Mouse (Mus musculus): ENCODE results near the gene Hoxc10. TPM values are rescaled to one million over a fixed set of nuclear protein-coding genes. Genes with fewer than 3 reads are reported as not detected.

Hoxc10 gene
- polyA plus RNA-seq, 1 experiment, result 0.73 TPM

DNA sequence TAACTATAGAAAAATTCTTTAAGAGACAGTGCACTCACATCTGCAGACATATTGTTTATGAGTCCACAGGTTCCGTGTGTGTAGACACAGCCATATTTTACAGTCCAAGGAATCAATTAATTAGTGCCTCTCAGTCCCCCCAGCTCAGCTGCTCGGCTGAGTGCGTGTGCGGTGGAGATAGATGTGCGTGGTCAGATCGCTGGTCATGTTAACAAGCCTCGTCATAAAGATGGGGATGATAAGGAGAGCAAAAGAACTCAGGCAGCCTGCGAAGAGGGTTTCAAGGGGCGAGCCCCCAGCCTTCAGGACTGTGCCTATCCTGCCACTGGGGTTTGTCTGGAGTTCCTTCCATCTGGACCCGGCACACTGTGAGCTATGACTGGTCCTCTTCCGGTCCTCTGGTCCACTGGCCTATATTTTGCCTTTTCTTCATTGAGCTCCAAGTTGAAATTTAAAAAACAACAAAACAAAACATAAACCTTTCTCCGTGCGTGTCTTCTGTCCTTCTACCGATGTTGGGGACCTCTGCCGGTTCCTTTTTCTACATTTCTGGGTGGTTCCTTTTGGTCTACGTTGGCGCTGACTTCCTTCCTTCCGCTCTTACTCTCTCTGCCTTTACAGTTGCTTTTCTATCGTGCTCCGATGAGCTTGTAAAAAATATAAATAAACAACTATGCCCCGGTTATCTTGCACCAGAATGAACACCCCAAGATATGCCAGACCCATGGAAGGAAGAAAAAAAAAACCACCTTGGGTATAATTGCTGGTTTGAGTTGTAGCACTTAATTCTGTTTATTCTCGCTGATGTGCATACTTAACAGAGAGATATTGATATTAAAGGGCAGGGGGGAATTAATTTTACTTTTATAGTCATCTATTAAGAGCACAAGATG is 21.2 kb upstream of the Hoxc10 start:
- no peak for DNase-seq (ENCODE audit: low read depth)

DNA sequence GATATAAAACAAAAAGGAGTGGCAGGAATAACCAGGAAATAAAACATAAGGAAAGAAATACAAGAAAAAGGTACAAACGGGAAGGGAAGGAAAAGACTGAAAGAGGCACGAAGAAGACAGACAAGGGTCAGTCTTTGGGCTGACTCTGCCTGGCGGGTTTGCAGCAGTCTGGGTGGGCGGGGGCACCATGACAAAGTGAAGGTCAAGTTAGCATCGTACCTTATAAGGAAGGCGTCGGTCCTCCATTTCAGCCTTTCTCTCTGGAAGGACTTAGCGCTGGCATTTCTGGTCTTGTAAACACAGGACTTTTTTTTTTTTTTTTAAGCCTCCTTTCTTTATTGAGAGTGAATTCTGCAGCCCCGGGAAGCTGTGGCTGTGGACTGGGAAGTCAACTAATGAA is 19.3 kb upstream of the Hoxc10 start:
- DNase-seq (ENCODE audit: low read depth), result no peak

GRCm38 (mm10) chr15:102948842-102949241 is 17.8 kb upstream of the Hoxc10 start:
- no peak for DNase-seq (ENCODE audit: low read depth)

DNA sequence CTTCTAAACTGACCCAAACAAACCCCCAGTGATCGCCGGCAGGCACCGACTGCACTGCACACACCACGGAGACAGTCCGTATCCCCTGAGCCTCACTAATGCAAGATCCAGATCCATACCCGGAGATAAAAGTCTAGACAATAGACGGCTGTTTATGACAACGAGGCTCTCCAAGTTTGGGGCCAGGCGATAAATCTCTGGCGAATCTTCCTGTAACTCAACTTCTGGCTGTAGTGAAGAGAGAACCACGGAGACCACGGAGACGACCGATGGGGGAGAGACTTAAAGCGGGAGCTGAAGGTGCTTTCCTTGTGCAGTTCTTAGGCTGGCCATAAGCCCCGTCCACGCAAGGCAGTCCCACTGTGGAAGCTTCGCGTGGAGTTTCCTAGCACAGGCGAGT is 16.9 kb upstream of the Hoxc10 start:
- no peak for DNase-seq (ENCODE audit: low read depth)

DNA sequence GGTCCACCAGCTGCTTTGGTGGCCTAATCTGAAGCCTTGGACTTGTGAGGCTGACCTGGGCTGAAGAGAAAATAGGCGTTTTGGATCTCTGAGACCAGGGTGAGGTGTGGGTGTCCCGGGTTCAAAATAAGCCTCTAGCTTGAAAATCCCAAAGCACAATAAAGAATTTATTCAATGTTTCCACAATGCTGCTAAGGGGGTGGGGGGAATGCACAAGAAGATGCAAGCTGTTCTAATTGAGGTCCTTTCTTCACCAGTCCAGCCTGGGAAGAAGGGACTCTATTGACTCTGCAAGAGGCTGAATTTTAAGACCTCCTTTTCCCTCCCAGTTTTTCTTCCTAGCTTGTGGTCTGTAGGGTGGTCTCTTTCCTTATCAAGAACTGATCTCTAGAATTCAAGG is 15.7 kb upstream of the Hoxc10 start:
- DNase-seq (ENCODE audit: low read depth), result no peak

- no peak for DNase-seq (ENCODE audit: low read depth)
These were observed 13.0 kb upstream of the Hoxc10 start for GRCm38 (mm10) chr15:102953561-102953960.

DNA sequence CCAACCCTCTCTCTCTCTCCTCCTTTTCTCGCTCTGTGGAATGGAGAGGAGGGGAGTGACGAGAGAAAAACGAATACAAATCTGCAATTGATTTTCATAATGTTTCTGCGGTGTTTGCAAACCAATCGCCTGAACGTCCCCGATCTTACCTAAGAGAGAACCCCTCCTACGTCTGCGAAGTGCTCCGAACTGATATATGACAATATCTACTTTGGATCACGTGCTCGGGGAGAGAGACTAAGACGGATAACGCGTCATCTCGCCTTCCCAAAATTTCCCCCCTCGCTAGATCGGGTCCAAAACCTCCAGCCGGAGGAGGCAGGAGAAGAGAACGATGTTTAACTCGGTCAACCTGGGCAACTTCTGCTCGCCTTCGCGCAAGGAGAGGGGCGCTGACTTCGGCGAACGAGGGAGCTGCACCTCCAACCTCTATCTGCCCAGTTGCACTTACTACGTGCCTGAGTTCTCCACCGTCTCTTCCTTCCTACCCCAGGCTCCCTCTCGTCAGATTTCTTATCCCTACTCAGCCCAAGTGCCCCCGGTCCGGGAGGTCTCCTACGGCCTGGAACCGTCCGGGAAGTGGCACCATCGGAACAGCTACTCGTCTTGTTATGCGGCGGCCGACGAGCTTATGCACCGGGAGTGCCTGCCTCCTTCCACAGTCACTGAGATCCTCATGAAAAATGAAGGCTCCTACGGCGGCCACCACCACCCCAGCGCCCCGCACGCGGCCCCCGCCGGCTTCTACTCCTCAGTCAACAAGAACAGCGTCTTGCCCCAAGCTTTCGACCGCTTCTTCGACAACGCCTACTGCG is 12.2 kb upstream of the Hoxc10 start, which contains the start of gene Hoxc11:
Gene Hoxc11, plus strand, starts transcription at position 236 of the 815 bp plus-strand sequence.
- DNase-seq (ENCODE audit: low read depth), result no peak

DNA sequence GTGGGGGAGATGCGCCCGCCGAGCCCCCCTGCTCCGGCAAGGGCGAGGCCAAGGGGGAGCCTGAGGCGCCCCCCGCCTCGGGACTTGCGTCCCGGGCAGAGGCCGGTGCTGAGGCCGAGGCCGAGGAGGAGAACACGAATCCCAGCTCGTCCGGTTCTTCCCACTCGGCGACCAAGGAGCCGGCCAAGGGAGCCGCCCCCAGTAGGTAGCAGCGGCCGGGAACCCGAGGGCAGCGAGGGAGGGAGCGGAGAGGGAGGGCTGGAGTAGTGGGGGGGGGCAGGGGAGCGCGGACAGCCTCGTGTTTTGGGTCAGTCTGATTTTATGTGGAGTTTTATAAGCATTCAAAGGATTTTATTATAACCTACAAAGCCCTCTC is 11.6 kb upstream of the Hoxc10 start:
- no peak for DNase-seq (ENCODE audit: low read depth)

DNA sequence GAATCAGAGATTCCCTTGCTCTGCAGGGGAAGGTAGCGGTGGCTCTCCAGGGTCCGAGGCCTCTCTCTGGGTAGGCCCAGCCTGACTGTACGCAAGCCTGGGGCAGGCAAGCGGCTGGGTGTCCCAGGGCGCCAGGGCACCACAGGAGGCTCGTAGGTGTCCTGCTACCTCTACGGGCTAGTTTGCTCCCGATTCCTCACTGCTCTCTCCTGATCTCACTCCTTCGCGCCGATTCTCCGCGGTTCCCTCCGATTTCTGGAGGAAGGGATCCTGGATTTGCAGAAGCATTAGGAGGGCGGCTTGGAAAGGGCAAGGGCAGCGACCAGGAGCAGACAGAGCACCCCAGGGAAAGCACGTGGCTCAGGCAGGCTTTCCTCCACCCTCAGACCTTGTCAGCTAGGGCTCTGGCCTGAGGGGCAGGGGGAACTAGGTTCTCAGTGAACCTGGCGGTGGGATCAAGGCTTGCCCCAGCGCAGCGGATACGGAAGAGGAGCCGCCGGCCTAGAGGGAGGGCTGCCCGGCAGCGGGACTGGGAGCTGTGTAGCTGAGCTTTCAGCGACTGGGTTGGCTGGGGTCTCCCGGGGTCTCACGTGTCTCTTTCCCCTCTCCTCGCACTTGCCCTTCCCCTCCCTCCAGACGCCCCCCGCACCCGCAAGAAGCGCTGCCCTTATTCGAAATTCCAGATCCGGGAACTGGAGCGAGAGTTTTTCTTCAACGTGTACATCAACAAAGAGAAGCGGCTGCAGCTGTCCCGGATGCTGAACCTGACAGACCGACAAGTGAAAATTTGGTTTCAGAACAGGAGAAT is 10.6 kb upstream of the Hoxc10 start:
- DNase-seq (ENCODE audit: low read depth), result no peak

GRCm38 (mm10) chr15:102956906-102957305 is 9.7 kb upstream of the Hoxc10 start:
- DNase-seq (ENCODE audit: low read depth), result no peak

DNA sequence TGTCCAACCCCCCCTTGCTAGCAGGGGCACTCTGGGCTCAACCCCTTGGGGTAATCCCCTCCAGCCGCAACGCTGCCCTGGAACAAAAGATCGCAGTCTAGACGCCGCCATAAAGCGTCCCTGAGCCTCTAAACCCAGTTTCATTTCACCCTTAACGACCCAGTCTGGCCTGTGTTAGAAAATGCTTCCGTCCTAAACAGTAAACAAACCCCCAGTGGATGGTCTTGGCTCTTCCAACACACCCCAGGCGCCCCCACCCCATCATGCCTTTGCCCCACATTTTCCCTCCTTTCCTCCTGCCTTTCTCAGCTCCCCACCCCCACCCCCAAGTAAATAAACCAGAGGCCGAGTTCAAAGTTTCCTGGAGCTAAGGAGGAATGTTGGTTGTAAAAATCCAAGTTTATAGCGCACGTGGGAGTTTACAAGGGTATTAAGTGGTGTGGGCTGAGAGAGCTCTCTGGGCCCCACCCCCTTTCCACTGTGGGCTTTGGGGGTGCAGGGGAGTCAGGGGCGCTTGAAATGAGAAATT is 6.9 kb upstream of the Hoxc10 start:
- DNase-seq (ENCODE audit: low read depth), result no peak

GRCm38 (mm10) chr15:102961728-102962127 is 4.9 kb upstream of the Hoxc10 start:
- DNase-seq (ENCODE audit: low read depth), result no peak

- DNase-seq (ENCODE audit: low read depth), result no peak
These were observed 4.1 kb upstream of the Hoxc10 start for GRCm38 (mm10) chr15:102962492-102962891.

DNA sequence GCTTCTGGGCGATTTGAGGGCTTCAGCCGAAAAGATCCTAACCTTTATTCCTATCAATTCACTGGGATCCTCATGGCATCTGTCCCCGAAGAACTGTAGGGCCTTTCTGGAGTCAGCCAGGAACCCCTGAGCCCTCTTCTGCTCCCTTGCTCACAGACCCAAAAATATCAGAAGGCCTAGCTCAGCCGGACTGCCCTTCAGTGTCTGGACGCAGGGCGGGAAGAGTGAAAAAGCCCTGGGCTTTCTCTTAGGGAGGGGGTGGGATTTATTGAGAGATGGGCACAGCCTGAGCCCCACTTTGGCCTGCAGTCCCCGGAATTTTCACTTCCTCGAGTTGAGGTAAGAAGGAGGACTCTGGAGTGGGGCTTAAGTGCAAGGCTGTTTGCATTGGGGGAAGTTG is 3.3 kb upstream of the Hoxc10 start:
- no peak for DNase-seq (ENCODE audit: low read depth)

DNA sequence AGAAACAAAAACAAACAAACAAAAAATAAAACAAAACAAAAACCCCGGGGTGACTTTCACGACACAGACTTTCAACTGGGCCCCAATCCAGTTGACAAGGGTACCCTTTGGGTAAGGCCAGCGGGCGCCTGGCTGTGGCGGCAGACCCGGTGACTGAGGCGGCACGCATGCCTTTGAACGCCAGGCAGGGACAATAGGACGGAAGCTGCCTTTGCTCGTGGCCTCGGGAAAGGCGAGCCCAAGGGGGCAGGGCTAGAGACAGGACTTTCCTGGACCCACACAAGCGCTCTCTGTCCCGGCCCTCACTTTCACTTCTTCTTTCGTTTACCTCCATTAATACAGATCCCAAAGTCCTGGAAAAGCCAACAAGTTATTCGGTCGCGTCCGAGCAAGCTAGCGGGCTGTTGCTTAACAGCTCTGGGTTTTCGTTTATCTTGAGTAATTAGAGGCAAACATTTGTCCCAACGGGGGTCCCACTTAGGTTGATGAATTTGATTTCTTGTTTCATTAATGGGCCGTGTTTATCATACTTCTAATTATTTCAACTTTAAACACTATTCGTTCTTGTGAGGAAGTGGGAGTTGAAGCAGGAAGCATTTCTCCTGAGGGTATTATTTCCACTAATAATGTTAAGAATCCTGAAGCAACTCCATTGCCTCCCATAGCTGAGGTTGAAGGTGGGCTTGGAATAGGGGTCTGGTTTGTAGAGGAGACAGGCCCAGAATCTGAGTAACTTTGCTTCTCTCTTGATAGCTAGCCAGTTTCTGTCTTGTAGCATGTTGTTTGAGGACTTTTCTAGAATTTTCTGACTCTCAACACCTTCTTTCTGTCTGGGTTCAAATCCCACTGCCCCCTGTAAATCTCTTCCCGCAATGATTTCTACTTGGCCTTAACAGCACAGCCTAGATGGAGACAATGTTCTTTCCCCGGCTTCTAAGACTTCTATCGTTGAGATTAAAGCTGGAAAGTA is 2.6 kb upstream of the Hoxc10 start:
- DNase-seq (ENCODE audit: low read depth), result no peak

DNA sequence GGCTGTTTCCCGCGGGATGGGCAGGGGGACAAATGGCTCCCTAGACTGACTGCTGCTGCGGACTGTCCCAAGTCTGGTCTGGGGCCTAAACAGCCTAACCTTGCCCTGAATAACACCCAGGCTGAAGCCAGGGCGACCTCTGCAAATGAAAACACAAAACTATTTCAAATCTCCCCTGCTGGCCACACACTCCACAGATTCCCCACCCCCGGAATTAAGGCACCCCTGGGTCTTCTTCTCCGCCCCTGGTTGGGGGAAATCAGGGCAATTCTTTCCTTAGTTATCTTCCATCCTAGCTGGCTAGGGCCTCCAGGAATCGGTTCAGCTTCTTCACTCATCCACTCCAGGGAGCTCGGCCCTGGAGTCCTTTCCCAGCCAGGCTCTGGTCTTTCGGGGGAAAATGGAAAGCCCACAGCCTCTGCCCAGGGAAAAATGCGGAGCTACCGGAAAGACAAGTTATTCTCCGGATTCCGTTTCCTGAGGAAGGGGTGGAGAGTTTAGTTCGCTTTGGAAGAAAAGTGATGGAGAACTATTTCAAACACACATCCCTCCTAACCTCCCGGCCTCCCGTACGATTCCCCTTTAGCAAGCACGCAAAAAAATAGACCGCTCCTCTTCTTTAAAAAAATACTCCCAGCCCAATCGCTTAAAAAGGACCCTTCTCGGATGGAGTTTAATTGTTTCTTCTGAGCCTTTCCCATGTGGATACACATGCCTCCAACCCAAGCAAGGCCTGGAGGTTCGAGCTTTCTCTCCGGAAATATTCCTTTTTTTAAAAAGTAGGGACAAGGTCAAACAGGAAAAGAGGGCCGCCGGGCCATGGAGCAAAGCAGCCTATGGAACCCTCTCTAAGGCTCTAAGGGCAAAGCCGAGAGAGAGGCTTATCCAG is 1.3 kb upstream of the Hoxc10 start:
- no peak for DNase-seq (ENCODE audit: low read depth)

DNA sequence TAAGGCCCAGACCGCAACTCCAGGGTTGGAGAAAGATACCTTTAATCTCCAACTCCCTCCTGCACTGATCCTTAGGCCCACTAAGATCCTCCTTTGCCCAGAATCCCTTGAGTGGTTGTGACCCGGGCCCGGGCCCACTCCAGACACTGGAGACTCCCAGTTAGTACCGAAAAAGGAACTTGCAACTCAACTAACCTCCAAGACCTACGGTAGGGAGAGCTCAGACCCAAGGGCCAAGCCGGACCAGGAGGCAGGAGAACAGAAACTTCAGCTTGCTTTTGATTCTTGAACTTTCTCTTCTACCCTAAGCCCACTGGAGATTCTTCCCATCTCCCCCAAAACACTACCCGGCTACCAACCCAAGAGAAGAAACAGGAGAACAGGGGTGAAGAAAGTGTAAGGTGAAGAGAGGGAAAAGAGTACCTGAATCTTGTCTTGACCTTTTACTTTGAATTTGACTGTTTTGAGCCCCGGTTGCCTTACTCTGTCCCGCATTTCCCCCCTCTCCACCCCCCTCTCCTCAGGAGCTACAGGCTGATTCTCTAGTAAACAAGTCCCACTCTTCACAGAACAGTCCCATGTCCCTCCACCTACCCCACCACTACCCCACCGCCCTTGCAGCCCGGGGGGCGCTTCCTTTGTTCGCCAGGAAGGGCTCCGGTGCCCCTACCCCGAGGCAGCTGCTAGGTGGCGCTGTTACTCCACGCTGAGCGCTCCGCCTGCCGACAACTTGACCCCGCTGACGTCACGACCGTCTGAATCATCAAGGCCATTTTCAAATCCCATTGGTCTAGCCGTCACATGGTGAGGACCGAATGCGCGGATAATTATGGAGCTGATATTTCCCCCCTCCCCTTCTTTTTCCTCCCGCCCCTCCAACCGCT is 462 bp upstream of the Hoxc10 start:
- no peak for DNase-seq (ENCODE audit: low read depth)

- DNase-seq (ENCODE audit: low read depth), result no peak
These were observed 615 bp downstream of the Hoxc10 start, which contains the start of gene Hoxc5 for GRCm38 (mm10) chr15:102967312-102967510. Hoxc5 (plus strand) TSS chr15:102967443.

Data from gonadal fat pad, adult 2 months (tissue).